Mouse (Mus musculus) kidney, adult 2 months (tissue): ENCODE measurements around the gene Pdcd1lg2.

ENCODE experiments used
- CTCF ChIP-seq: fragments of 200-500 bp; conservative IDR thresholded peaks from 2 replicates; pipeline ENCODE4 v1.5.1; 2011; ENCODE audit warnings: low read depth, mild to moderate bottlenecking, control low read depth, low read length, moderate library complexity, mixed read lengths; ENCODE audit not compliant: insufficient read depth, insufficient read length
- POLR2A ChIP-seq: fragments of 200-500 bp; IDR thresholded peaks from one replicate; pipeline ENCODE4 v1.6.1; 2011; ENCODE audit warnings: low read depth, low read length, control low read depth

- no peak for TF ChIP-seq CTCF
- no peak for TF ChIP-seq POLR2A
Observed at GRCm38 (mm10) chr19:29450376-29450775, 39.7 kb downstream of the Pdcd1lg2 start.
